Mouse (Mus musculus): Measurements from ENCODE around the gene Plekhf1. TPM values are rescaled to one million over a fixed set of nuclear protein-coding genes. Genes with fewer than 3 reads are reported as not detected.

Plekhf1 gene
- polyA plus RNA-seq, 1 experiment from 2014 or later = 4.0 TPM

DNA sequence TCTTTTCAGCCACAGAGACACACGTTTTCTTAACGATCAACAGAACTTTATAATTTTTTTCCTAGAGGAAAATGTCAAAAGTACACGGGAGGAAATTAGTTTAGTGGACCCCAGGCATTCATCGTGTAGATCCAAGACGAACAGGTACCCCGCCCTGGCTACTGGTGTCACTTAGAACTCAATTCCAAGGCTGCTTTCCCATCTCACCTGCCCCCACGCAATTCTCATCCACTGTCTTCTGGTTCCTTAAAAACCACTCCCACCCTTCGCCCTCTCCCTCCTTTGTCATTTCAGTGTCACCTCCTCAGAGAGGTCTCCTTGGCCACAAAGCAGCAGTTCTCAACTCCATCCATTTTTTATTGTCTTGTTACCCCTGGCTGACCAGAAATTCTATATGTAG is 513 bp upstream of the Plekhf1 start:
- Histone ChIP-seq H3K36me3 (ENCODE audit: control insufficient read depth, insufficient read depth, low read length) (no peaks in the 10 kb centered on the region), H3K4me3 (ENCODE audit: control insufficient read depth in 1 of 2, insufficient read depth in 1 of 2, low read depth in 1 of 2, low read length in 2 of 2) (peak overlapping the region; percentile 52 to 74), H3K4me2 (ENCODE audit: low read length) (peak overlapping the region; percentile 65), H3K9ac (ENCODE audit: low read length) (peak overlapping the region; percentile 71), H3K9me3 (ENCODE audit: control insufficient read depth, low read length) (no peaks in the 10 kb centered on the region), H3K27ac (replicated peaks in 1 of 2; ENCODE audit: control insufficient read depth in 1 of 2, insufficient read depth in 1 of 2, low read depth in 2 of 2, low read length in 2 of 2) (no peak overlapping the region), H3K27me3 (ENCODE audit: control insufficient read depth, insufficient read depth, low read length) (peaks cover 7% of the 10 kb centered on the region), H3K4me1 (ENCODE audit: control insufficient read depth in 2 of 2, insufficient read depth in 2 of 2, low read length in 2 of 2) (peaks cover 12 to 31% of the 10 kb centered on the region in 2 experiments)
- no peak for ATAC-seq (ENCODE audit: insufficient number of reproducible peaks, insufficient read depth, low FRiP score, low read depth)
- WGBS = 19% methylated on average over 8 of the region's 8 CpGs

DNA sequence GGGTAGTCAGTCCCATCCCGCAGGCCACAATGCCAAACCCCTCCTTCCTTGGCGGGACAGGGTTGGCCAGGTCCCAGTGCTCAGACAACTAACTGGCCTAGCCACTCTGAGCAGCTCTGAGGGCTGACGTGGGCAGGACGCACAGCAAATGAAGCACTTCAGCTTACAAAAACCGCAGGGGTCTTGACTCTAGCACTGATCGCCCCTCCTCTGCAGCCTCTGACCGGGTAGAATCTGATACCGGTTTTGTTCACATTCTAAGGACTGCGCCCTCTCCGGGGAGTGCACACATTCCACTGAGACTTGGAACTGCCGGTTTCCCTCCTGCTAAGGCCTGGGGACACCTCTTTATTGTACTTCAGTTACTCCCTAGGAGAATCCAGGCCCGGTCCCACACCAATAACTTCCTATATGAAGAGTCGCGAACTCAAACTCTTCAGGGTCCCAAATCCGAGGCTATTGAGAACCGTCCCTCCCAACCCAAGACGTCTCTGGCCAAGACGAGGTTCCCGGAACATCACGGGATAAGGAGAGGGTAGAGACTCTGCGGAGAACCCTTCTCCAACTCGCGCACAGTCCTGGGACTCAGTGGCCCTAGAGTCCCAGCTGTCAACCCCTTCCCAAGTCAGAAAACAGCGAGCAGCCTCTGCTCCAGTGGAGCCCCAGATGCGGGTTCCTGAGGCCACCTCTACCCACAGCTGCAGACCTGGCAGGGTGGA is 476 bp downstream of the Plekhf1 start:
- H3K4me3 ChIP-seq (ENCODE audit: control insufficient read depth in 1 of 2, insufficient read depth in 1 of 2, low read depth in 1 of 2, low read length in 2 of 2) = peak overlapping the region; percentile 52 to 74
- H3K9me3 ChIP-seq (ENCODE audit: control insufficient read depth, low read length) = no peaks in the 10 kb centered on the region
- H3K36me3 ChIP-seq (ENCODE audit: control insufficient read depth, insufficient read depth, low read length) = no peaks in the 10 kb centered on the region
- peak overlapping the region; percentile 65 for H3K4me2 ChIP-seq (ENCODE audit: low read length)
- H3K4me1 ChIP-seq (ENCODE audit: control insufficient read depth in 2 of 2, insufficient read depth in 2 of 2, low read length in 2 of 2) = peaks cover 12 to 31% of the 10 kb centered on the region in 2 experiments
- peaks cover 7% of the 10 kb centered on the region for H3K27me3 ChIP-seq (ENCODE audit: control insufficient read depth, insufficient read depth, low read length)
- peak overlapping the region; percentile 71 for H3K9ac ChIP-seq (ENCODE audit: low read length)
- peak overlapping the region; percentile 53 to 60; a peak in 3 of 4 replicates for H3K27ac ChIP-seq (replicated peaks in 1 of 2; ENCODE audit: control insufficient read depth in 1 of 2, insufficient read depth in 1 of 2, low read depth in 2 of 2, low read length in 2 of 2)
- peak; percentile 39; the same call in 1 of the 2 replicates for ATAC-seq (ENCODE audit: insufficient number of reproducible peaks, insufficient read depth, low FRiP score, low read depth)
- WGBS = 0% methylated on average over 25 of the region's 25 CpGs

DNA sequence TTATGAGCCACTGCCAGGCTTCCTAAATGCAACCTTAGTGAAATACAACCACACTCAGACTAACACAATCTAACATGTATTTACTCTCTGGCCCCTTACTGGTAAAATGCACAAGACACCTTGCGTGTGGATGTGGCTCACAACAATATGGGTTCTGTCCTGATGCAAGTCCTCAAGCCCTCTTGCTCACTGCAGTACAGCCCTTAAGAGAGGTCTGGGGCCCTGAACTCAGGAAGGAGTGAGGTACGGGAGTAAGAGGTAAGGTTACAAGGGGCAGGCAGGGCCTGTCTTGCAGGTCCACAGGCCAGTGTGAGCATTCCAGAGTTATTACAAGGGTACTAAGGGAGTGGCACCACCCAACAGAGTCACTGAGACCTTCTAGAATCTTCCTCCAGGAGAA is 1.6 kb downstream of the Plekhf1 start:
- H3K4me3 ChIP-seq (ENCODE audit: control insufficient read depth in 1 of 2, insufficient read depth in 1 of 2, low read depth in 1 of 2, low read length in 2 of 2) = peak overlapping the region in 1 of 2 experiments; percentile 52; a peak in 1 of 4 replicates
- H3K9ac ChIP-seq (ENCODE audit: low read length) = no peak overlapping the region
- H3K27ac ChIP-seq (replicated peaks in 1 of 2; ENCODE audit: control insufficient read depth in 1 of 2, insufficient read depth in 1 of 2, low read depth in 2 of 2, low read length in 2 of 2) = 0 out of 4 replicates have a peak overlapping the region, but pooled peaks of 1 of the 2 experiments have one; percentile 53
- H3K36me3 ChIP-seq (ENCODE audit: control insufficient read depth, insufficient read depth, low read length) = peaks cover 4% of the 10 kb centered on the region; the same call in 1 of the 2 replicates
- peaks cover 12 to 31% of the 10 kb centered on the region in 2 experiments for H3K4me1 ChIP-seq (ENCODE audit: control insufficient read depth in 2 of 2, insufficient read depth in 2 of 2, low read length in 2 of 2)
- no peak for ATAC-seq (ENCODE audit: insufficient number of reproducible peaks, insufficient read depth, low FRiP score, low read depth)
- H3K4me2 ChIP-seq (ENCODE audit: low read length) = peak overlapping the region; percentile 65
- 76% methylated on average over 2 of the region's 2 CpGs for WGBS
- no peaks in the 10 kb centered on the region for H3K9me3 ChIP-seq (ENCODE audit: control insufficient read depth, low read length)
- peaks cover 7% of the 10 kb centered on the region for H3K27me3 ChIP-seq (ENCODE audit: control insufficient read depth, insufficient read depth, low read length)

DNA sequence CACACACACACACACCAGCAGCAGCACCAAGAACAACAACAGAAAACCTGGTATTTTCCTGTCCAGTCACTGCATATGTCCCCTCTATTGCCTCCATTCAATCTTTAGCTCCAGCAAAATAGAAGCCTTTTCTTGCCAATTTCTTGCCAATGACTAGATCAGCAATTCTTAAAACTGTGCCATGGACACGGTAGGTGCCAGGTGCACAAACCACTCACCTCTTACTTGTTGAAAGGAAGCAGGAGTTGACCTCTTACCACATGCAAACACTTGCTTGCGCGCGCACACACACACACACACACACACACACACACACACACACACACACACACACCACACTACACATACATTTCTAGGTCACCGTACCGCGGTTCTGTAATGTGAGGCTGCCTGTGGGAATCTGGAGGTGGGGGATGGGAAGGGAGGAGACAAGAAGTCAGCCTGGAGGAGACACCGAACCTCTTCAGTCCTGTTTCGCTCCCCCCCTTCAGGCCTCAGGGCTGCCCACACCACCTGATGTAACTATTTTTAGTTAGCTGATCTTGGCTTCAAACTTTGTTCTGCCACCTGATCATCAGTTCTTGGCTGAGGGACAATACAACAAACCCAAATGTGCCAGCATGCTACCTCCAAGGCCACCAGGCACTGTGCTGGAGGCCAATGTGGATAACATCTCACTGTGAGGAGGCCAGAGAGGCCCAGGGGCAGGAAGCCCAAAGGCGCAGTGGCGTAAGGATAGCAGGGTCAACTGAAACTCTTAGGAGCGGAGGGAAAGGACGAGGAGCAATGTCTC is 3.0 kb downstream of the Plekhf1 start:
- H3K27ac ChIP-seq (replicated peaks in 1 of 2; ENCODE audit: control insufficient read depth in 1 of 2, insufficient read depth in 1 of 2, low read depth in 2 of 2, low read length in 2 of 2) = peak overlapping the region; percentile 66 to 84
- H3K4me3 ChIP-seq (ENCODE audit: control insufficient read depth in 1 of 2, insufficient read depth in 1 of 2, low read depth in 1 of 2, low read length in 2 of 2) = no peak overlapping the region
- H3K4me2 ChIP-seq (ENCODE audit: low read length) = peak overlapping the region; percentile 42
- H3K9ac ChIP-seq (ENCODE audit: low read length) = 0 out of 2 replicates have a peak overlapping the region, but pooled peaks have one; percentile 21
- peaks cover 12 to 33% of the 10 kb centered on the region in 2 experiments for H3K4me1 ChIP-seq (ENCODE audit: control insufficient read depth in 2 of 2, insufficient read depth in 2 of 2, low read length in 2 of 2)
- H3K9me3 ChIP-seq (ENCODE audit: control insufficient read depth, low read length) = no peaks in the 10 kb centered on the region
- ATAC-seq (ENCODE audit: insufficient number of reproducible peaks, insufficient read depth, low FRiP score, low read depth) = peak; percentile 35; the same call in 1 of the 2 replicates
- H3K36me3 ChIP-seq (ENCODE audit: control insufficient read depth, insufficient read depth, low read length) = peaks cover 17% of the 10 kb centered on the region
- 58% methylated on average over 13 of the region's 13 CpGs for WGBS
- peaks cover 7% of the 10 kb centered on the region for H3K27me3 ChIP-seq (ENCODE audit: control insufficient read depth, insufficient read depth, low read length)

DNA sequence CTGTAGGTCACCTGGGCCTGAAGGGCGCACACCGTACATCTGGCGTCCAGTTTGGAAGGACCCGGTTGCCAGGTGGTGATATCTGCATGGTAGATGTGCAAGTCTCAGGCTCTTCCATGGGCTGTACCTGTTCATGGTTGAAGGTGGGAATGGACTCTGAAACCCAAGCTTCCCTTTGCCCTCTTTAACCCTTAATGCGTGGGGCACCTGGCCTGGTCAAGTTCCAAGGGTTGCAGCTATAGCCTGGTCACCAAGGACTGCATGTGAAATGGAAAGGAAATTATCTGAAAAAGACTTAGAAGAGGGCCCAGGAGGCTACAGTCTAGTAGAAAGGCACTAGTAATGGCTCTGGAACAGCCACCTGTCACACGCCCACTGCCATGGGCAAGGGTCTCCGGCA is 7.0 kb downstream of the Plekhf1 start:
- Histone ChIP-seq H3K9ac (ENCODE audit: low read length) (no peak overlapping the region), H3K4me1 (ENCODE audit: control insufficient read depth in 2 of 2, insufficient read depth in 2 of 2, low read length in 2 of 2) (peaks cover 17 to 28% of the 10 kb centered on the region in 2 experiments), H3K36me3 (ENCODE audit: control insufficient read depth, insufficient read depth, low read length) (peaks cover 28% of the 10 kb centered on the region), H3K27me3 (ENCODE audit: control insufficient read depth, insufficient read depth, low read length) (no peaks in the 10 kb centered on the region), H3K27ac (replicated peaks in 1 of 2; ENCODE audit: control insufficient read depth in 1 of 2, insufficient read depth in 1 of 2, low read depth in 2 of 2, low read length in 2 of 2) (no peak overlapping the region), H3K4me3 (ENCODE audit: control insufficient read depth in 1 of 2, insufficient read depth in 1 of 2, low read depth in 1 of 2, low read length in 2 of 2) (no peak overlapping the region), H3K9me3 (ENCODE audit: control insufficient read depth, low read length) (no peaks in the 10 kb centered on the region), H3K4me2 (ENCODE audit: low read length) (no peak overlapping the region)
- no peak for ATAC-seq (ENCODE audit: insufficient number of reproducible peaks, insufficient read depth, low FRiP score, low read depth)
- WGBS = 94% methylated on average over 7 of the region's 7 CpGs

DNA sequence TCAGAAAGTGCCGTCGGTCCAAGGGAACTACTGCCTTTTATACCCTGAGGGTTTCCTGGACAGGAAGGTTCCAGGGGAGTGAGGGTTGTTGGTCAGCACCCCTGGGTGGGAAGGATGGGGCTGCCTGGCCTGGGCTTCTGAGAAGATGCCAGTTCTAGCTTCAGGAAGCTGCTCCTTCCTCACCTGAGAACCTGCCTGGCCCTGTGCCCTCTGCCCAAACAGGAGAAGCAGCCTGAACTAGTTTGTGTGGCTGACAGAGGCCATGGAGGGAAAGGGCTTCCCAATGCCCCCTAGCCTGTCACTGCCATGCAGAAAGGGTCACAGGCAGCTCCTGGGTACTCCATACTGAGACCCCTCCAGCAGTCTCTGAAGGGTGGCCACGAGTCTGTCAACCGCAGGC is 8.3 kb downstream of the Plekhf1 start:
- no peaks in the 10 kb centered on the region for H3K27me3 ChIP-seq (ENCODE audit: control insufficient read depth, insufficient read depth, low read length)
- 88% methylated on average over 4 of the region's 4 CpGs for WGBS

DNA sequence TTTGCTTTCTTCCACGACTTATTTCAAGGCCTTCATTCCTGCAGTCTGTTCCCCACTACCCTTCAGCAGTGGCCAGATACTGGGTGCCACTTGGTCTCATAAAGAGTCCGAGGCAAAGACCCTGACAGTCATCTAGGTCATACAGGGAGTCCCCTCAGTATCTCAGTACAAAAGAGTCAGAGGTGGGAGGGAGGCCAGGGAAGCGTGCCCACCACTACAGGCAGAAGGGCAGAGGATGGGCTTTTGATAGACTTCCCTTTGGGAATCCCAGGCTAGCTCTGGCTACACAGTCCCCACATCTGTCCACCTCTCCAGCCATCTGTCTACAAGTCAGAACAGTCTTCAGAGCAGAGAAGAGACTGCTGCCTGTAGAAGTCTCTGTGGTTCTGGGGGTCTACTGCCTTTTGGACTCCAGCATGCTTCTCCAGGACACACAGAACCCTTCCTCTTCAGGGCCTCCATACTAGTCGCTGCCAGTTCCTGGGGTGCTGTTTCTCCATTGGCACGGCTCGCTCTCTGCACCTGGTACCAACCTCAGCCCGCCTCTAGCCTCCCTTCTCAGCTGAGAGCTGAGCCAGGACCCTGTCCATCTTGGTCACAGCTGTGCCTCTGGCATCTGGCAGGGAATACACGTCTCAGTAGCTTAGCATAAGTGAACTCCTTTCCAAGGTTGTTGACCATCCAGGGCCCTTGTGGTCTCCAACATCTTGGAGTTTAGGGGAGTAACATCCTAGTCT is 9.0 kb downstream of the Plekhf1 start:
- H3K4me2 ChIP-seq (ENCODE audit: low read length) = no peak overlapping the region
- ATAC-seq (ENCODE audit: insufficient number of reproducible peaks, insufficient read depth, low FRiP score, low read depth) = no peak
- H3K27me3 ChIP-seq (ENCODE audit: control insufficient read depth, insufficient read depth, low read length) = no peaks in the 10 kb centered on the region
- no peak overlapping the region for H3K9ac ChIP-seq (ENCODE audit: low read length)
- peaks cover 28% of the 10 kb centered on the region for H3K36me3 ChIP-seq (ENCODE audit: control insufficient read depth, insufficient read depth, low read length)
- H3K4me3 ChIP-seq (ENCODE audit: control insufficient read depth in 1 of 2, insufficient read depth in 1 of 2, low read depth in 1 of 2, low read length in 2 of 2) = no peak overlapping the region
- no peaks in the 10 kb centered on the region for H3K9me3 ChIP-seq (ENCODE audit: control insufficient read depth, low read length)
- H3K4me1 ChIP-seq (ENCODE audit: control insufficient read depth in 2 of 2, insufficient read depth in 2 of 2, low read length in 2 of 2) = peaks cover 9 to 14% of the 10 kb centered on the region in 2 experiments
- 78% methylated on average over 8 of the region's 8 CpGs for WGBS
- H3K27ac ChIP-seq (replicated peaks in 1 of 2; ENCODE audit: control insufficient read depth in 1 of 2, insufficient read depth in 1 of 2, low read depth in 2 of 2, low read length in 2 of 2) = no peak overlapping the region

More for the DNA sequence above, 8.3 kb downstream of the Plekhf1 start:
- Histone ChIP-seq H3K9me3 (ENCODE audit: control insufficient read depth, low read length) (no peaks in the 10 kb centered on the region), H3K36me3 (ENCODE audit: control insufficient read depth, insufficient read depth, low read length) (peaks cover 28% of the 10 kb centered on the region), H3K9ac (ENCODE audit: low read length) (no peak overlapping the region), H3K4me2 (ENCODE audit: low read length) (no peak overlapping the region), H3K4me3 (ENCODE audit: control insufficient read depth in 1 of 2, insufficient read depth in 1 of 2, low read depth in 1 of 2, low read length in 2 of 2) (no peak overlapping the region), H3K4me1 (ENCODE audit: control insufficient read depth in 2 of 2, insufficient read depth in 2 of 2, low read length in 2 of 2) (peaks cover 9 to 15% of the 10 kb centered on the region in 2 experiments), H3K27ac (replicated peaks in 1 of 2; ENCODE audit: control insufficient read depth in 1 of 2, insufficient read depth in 1 of 2, low read depth in 2 of 2, low read length in 2 of 2) (no peak overlapping the region)
- no peak for ATAC-seq (ENCODE audit: insufficient number of reproducible peaks, insufficient read depth, low FRiP score, low read depth)

Measured in heart, embryonic 14.5 days (tissue).